Mouse (Mus musculus): ENCODE results near the gene Dnajc16. TPM values are rescaled to one million over a fixed set of nuclear protein-coding genes. Genes with fewer than 3 reads are reported as not detected.

Gene Dnajc16
- total RNA-seq, 2 experiments from 2014 or later: 45.3 to 45.4 TPM

DNA sequence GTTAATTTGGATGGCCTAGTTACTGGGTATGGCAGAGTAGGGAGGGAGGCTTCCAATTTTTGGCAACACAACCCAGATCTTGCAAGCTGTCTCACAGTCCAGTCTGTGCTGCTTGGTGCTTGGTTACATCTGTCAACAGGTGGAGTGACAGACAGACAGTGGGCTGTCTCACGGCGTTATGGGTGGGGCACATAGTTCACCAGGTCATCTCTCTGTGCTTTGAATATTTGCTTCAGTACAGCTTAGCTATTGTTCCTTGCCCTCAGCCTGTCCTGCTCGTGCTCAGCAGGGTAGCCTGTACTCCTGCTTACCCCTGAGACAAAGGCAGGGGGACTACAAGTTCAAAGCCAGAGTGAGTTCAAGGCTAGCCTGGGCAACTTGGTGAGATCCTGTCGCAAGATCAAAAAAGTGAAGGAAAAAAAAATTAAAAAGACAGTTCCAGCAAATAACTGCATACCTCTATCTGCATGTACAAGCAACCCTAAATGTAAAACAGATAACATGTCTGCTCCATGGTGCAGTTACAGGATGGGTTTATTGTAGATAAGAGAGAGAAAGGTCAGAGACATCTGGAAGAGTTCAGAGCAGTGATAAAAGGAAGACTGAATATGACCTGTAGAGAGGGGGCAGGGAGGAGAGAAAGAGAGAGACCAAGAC, 39.2 kb downstream of the Dnajc16 start:
- no peak overlapping the region for H3K4me3 ChIP-seq
- TF ChIP-seq CTCF (conservative IDR thresholded peaks at IDR 0.05): no peak
- DNase-seq (ENCODE audit: low spot score in 2 of 2): no peak
- H3K27ac ChIP-seq: peak overlapping the region; percentile 12; the same call in 1 of the 2 replicates

DNA sequence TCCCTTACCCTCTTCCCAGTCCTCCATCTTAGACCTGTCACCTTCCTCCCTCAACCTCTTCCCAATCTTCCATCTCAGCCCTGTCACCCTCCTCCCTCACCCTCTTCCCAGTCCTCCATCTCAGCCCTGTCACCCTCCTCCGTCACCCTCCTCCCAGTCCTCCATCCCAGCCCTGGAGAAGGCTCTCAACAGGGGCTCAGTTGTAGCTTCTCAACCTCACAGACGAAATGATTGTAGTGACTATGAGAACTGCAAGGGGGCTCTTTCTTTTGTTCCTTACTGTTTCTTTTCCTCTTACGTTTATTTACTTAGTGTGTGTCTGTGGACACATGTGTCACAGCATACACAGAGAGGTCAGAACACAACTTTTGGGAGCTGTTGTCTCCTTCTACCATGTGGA, 39.9 kb downstream of the Dnajc16 start:
- DNase-seq (ENCODE audit: low spot score in 2 of 2): no peak
- TF ChIP-seq CTCF (conservative IDR thresholded peaks at IDR 0.05): no peak
- H3K4me3 ChIP-seq: no peak overlapping the region
- peak overlapping the region; percentile 12; the same call in 1 of the 2 replicates for H3K27ac ChIP-seq

GRCm38 (mm10) chr4:141749557-141749956, 41.2 kb downstream of the Dnajc16 start:
- no peak for TF ChIP-seq CTCF (conservative IDR thresholded peaks at IDR 0.05)
- no peak for DNase-seq (ENCODE audit: low spot score in 2 of 2)
- Histone ChIP-seq H3K4me3 (no peak overlapping the region), H3K27ac (no peak overlapping the region)

GRCm38 (mm10) chr4:141746578-141747346, 44.0 kb downstream of the Dnajc16 start, which contains the start of gene Agmat:
Agmat (plus strand) TSS chr4:141746672.
- no peak for DNase-seq (ENCODE audit: low spot score in 2 of 2)
- H3K4me3 ChIP-seq: no peak within 1 kb of the TSS
- TF ChIP-seq CTCF (conservative IDR thresholded peaks at IDR 0.05): no peak
- H3K27ac ChIP-seq: no peak within 1 kb of the TSS

DNA sequence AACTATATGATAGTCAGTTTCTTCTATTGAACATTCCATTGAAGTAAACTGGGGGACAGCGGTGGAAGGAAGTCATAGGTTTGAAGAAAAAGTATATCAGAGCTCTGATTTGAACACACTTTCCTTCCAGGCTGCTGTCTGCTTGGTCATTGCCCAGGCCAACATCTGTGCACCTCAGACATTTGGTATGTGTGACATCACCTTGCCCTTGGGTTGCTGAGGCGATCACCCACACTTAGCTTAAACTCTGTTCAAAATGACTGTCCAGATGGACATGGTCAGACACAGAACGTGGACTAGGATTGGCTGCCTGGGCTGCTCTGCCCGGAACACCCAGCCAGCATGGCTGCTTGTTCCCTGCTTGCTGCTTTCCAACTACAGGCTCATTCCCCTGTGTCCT, 48.4 kb downstream of the Dnajc16 start:
- Histone ChIP-seq H3K4me3 (no peak overlapping the region), H3K27ac (no peak overlapping the region)
- DNase-seq (ENCODE audit: low spot score in 2 of 2): no peak
- no peak for TF ChIP-seq CTCF (conservative IDR thresholded peaks at IDR 0.05)

- Histone ChIP-seq H3K4me3 (no peak overlapping the region), H3K27ac (no peak overlapping the region)
- TF ChIP-seq CTCF (conservative IDR thresholded peaks at IDR 0.05): no peak
- DNase-seq (ENCODE audit: low spot score in 2 of 2): no peak
These were observed 48.9 kb downstream of the Dnajc16 start for GRCm38 (mm10) chr4:141741856-141742255.

DNA sequence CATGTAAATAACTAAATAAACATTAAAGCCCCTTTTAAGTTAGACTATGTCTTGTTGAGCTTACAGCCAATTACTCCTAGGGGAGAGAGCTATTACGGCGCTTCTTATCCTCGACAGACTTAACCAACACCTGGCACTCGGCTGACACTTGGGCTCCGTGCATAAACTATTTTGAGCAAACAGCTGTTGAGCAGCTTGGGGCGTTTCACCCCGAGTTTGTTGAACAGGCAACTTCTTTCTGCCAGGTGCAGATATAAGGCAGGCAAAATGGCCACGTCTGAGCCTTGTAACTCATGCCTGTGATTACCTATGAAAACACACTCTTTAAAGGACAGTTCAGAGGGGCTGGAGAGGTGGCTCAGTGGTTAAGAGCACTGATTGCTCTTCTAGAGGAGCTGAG, 52.7 kb downstream of the Dnajc16 start:
- H3K4me3 ChIP-seq: no peak overlapping the region
- H3K27ac ChIP-seq: no peak overlapping the region
- TF ChIP-seq CTCF (conservative IDR thresholded peaks at IDR 0.05): no peak
- no peak for DNase-seq (ENCODE audit: low spot score in 2 of 2)

- TF ChIP-seq CTCF (conservative IDR thresholded peaks at IDR 0.05): no peak
- DNase-seq (ENCODE audit: low spot score in 2 of 2): no peak
- no peak overlapping the region for H3K27ac ChIP-seq
- no peak overlapping the region for H3K4me3 ChIP-seq
These were observed 53.9 kb downstream of the Dnajc16 start for GRCm38 (mm10) chr4:141736856-141737255.

- peak overlapping the region; percentile 88 for H3K27ac ChIP-seq
- H3K4me3 ChIP-seq: peak overlapping the region; percentile 60
- TF ChIP-seq CTCF (conservative IDR thresholded peaks at IDR 0.05): no peak
- no peak for DNase-seq (ENCODE audit: low spot score in 2 of 2)
These were observed 55.5 kb downstream of the Dnajc16 start for GRCm38 (mm10) chr4:141735206-141735560.

- DNase-seq (ENCODE audit: low spot score in 2 of 2): peak; percentile 90 to 95
- TF ChIP-seq CTCF (conservative IDR thresholded peaks at IDR 0.05): 0 out of 2 replicates have a peak, but pooled peaks have one; percentile 10
- peak overlapping the region; percentile 88 for H3K27ac ChIP-seq
- H3K4me3 ChIP-seq: peak overlapping the region; percentile 60
These were observed 56.1 kb downstream of the Dnajc16 start for GRCm38 (mm10) chr4:141734446-141735205.

DNA sequence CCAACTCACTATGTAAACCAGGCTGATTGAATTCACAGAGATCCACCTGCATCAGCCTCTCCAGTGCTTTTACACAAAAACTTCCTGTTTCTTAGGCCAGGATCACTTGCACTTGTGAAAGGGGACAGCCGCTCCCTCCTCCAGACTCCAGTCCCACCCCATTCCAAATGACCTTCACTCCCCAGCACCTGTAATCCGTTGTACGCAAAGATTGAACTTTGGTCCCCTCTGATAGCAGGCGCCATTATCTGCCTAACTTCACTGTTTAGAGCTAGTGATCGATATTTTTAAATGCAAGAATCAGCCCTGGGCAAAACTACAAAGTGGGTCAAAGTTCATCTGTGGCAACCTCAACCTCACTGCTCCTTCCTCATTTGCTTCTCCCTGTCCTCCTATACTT, 59.0 kb downstream of the Dnajc16 start:
- TF ChIP-seq CTCF (conservative IDR thresholded peaks at IDR 0.05): no peak
- Histone ChIP-seq H3K4me3 (no peak overlapping the region), H3K27ac (no peak overlapping the region)
- no peak for DNase-seq (ENCODE audit: low spot score in 2 of 2)

GRCm38 (mm10) chr4:141730401-141730800, 60.3 kb downstream of the Dnajc16 start:
- no peak for TF ChIP-seq CTCF (conservative IDR thresholded peaks at IDR 0.05)
- DNase-seq (ENCODE audit: low spot score in 2 of 2): no peak
- Histone ChIP-seq H3K27ac (no peak overlapping the region), H3K4me3 (no peak overlapping the region)

DNA sequence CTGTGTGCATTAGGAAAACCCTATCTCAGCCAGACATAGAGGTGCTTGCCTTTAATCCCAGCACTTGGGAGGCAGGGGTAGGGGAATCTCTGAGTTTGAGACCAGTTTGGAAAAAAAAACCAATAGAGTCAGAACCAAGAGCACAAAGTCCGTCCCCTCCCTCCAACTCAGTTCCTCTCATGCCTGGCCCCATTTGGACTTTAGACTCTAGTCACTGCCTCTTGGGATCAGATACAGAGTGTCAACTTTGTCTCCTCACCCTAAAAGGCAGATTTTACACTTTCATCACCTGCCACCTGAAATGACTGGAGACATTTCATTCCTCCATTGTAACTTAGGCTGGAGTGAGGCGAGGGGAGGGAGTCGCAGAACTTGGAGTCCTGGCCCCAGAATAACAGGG, 61.5 kb downstream of the Dnajc16 start:
- H3K27ac ChIP-seq: no peak overlapping the region
- no peak overlapping the region for H3K4me3 ChIP-seq
- DNase-seq (ENCODE audit: low spot score in 2 of 2): no peak
- TF ChIP-seq CTCF (conservative IDR thresholded peaks at IDR 0.05): no peak
